Mouse (Mus musculus) cerebellum, adult 2 months (tissue): ENCODE measurements around the gene Shld2.
"Not testable (repeated sequence)": the region's sequence is repeated elsewhere in the genome, so short reads cannot be mapped to it uniquely, and the experiment has no call there.

Experiments
- CTCF ChIP-seq: fragments of 200-500 bp; IDR thresholded peaks from 2 replicates; pipeline ENCODE4 v1.5.1; 2011; ENCODE audit warnings: low read depth, mild to moderate bottlenecking, control low read depth, low read length, moderate library complexity, borderline replicate concordance; ENCODE audit not compliant: insufficient read depth
- POLR2A ChIP-seq: fragments of 200-500 bp; IDR thresholded peaks from 2 replicates; pipeline ENCODE4 v1.6.1; 2011; ENCODE audit warnings: low read length, control low read depth, borderline replicate concordance; ENCODE audit not compliant: insufficient read depth

- TF ChIP-seq CTCF, POLR2A: not testable (repeated sequence)
Measured at GRCm38 (mm10) chr14:34314383-34314782, 4.1 kb upstream of the Shld2 start.
